Mouse (Mus musculus): ENCODE data around the gene Fign. TPM values are rescaled to one million over a fixed set of nuclear protein-coding genes. Genes with fewer than 3 reads are reported as not detected.

The Fign gene
- total and polyA plus RNA-seq, 2 experiments from 2014 or later = 7.9 to 16.7 TPM

DNA sequence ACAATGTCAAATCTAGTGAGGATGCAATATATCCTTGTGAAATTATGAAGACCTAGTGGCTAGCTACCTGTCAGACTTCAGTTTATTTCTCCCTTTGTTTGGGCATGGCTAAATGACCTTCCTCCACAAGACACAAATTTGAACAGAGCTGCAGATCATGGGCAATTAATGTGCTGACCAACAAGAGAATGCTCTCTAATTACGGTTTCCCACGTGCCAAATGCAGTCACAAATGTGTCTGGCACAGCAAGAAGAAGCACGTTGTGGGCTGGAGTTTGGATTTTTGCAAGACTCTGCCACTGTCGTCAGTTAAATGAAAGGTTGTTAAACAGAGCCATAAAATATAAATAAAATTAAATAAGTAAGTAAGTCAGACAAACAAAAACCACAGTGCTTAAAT is 25.7 kb downstream of the Fign start:
- DNase-seq (ENCODE audit: low spot score) (no peak), ATAC-seq (ENCODE audit: low FRiP score) (no peak)
- TF ChIP-seq CTCF (IDR thresholded peaks at IDR 0.05) = no peak
- Histone ChIP-seq H3K36me3 (ENCODE audit: insufficient read depth, low read length) (no peaks in the 10 kb centered on the region), H3K9me3 (ENCODE audit: low read length) (no peaks in the 10 kb centered on the region), H3K27me3 (ENCODE audit: insufficient read depth, low read length) (no peaks in the 10 kb centered on the region), H3K4me3 (ENCODE audit: low read depth, low read length) (no peak overlapping the region), H3K4me2 (ENCODE audit: low read depth, low read length, poor library complexity, severe bottlenecking) (no peak overlapping the region), H3K4me1 (ENCODE audit: insufficient read depth, low read length) (no peaks in the 10 kb centered on the region), H3K9ac (replicated peaks; ENCODE audit: low read length, poor library complexity, severe bottlenecking) (no peak overlapping the region), H3K27ac (ENCODE audit: low read depth, low read length) (no peak overlapping the region)
- 82% methylated on average over 4 of the region's 4 CpGs for WGBS

DNA sequence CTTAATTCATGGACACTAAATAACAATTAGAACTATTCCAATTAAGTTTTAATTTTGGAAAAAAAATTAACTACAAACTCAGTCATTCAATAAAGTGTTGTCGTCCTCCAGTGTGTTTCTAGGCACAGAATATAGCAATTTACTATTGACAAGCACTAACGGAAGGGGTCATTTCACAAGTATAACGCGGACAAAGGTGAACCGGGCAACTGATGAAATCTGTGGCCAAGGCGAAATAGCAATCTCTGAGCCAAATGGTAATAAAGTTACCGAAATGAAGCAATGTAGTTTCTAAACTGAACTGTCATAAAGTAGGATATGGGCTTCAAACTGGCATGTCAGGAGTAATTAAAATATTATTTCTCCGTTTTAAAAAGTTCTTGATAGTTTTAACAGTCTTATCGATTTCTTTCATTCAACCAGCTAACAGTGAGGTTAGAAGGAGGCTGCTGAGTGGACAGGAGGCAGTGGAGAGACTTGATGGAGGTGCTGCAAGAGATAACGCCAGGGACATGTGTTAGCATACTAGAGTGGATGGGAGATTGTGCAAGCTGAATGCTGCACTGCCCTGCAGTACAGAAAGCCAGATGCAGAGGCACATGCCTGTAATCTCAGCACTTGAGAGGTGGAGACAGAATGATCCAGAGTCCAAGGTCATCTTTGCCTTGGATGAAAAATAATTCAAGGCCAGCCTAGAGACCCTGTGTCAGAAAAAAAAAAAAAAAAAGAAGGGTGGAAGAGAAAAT is 27.7 kb downstream of the Fign start:
- Histone ChIP-seq H3K9ac (replicated peaks; ENCODE audit: low read length, poor library complexity, severe bottlenecking) (no peak overlapping the region), H3K4me3 (ENCODE audit: low read depth, low read length) (no peak overlapping the region), H3K4me1 (ENCODE audit: insufficient read depth, low read length) (no peaks in the 10 kb centered on the region), H3K9me3 (ENCODE audit: low read length) (no peaks in the 10 kb centered on the region), H3K27ac (ENCODE audit: low read depth, low read length) (no peak overlapping the region), H3K27me3 (ENCODE audit: insufficient read depth, low read length) (no peaks in the 10 kb centered on the region), H3K4me2 (ENCODE audit: low read depth, low read length, poor library complexity, severe bottlenecking) (no peak overlapping the region), H3K36me3 (ENCODE audit: insufficient read depth, low read length) (no peaks in the 10 kb centered on the region)
- no peak for DNase-seq (ENCODE audit: low spot score)
- WGBS = 93% methylated on average over 10 of the region's 10 CpGs
- TF ChIP-seq CTCF (IDR thresholded peaks at IDR 0.05) = no peak
- no peak for ATAC-seq (ENCODE audit: low FRiP score)

DNA sequence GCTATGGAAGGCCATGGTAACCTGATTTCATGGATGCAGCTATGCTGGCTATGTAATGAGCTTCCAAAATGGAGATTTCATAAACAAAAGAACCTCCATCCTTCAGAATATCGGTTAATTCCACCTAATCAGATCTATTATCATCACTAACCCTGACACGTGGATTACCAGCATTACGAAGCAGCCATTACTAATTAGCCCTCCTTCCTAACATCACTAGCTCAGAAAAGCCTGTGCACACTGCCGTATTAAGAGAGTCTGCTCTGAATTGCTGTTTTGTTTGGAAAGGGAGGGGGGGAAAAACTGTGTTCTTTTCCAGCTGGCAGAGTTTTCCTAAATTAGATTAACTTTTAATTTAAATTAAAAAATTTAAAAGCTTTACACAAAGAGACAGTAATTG is 32.3 kb downstream of the Fign start:
- 47% methylated on average over 4 of the region's 4 CpGs for WGBS
- TF ChIP-seq CTCF (IDR thresholded peaks at IDR 0.05) = no peak

GRCm38 (mm10) chr2:64059477-64059876 is 38.4 kb downstream of the Fign start:
- Histone ChIP-seq H3K9ac (replicated peaks; ENCODE audit: low read length, poor library complexity, severe bottlenecking) (no peak overlapping the region), H3K4me1 (ENCODE audit: insufficient read depth, low read length) (no peaks in the 10 kb centered on the region), H3K27ac (ENCODE audit: low read depth, low read length) (no peak overlapping the region), H3K4me3 (ENCODE audit: low read depth, low read length) (no peak overlapping the region), H3K4me2 (ENCODE audit: low read depth, low read length, poor library complexity, severe bottlenecking) (no peak overlapping the region), H3K27me3 (ENCODE audit: insufficient read depth, low read length) (no peaks in the 10 kb centered on the region), H3K36me3 (ENCODE audit: insufficient read depth, low read length) (no peaks in the 10 kb centered on the region), H3K9me3 (ENCODE audit: low read length) (no peaks in the 10 kb centered on the region)
- no peak for TF ChIP-seq CTCF (IDR thresholded peaks at IDR 0.05)
- no peak for DNase-seq (ENCODE audit: low spot score)
- no peak for ATAC-seq (ENCODE audit: low FRiP score)
- WGBS = 85% methylated on average over 5 of the region's 5 CpGs

More for the DNA sequence above, 32.3 kb downstream of the Fign start:
- no peaks in the 10 kb centered on the region for H3K27me3 ChIP-seq (ENCODE audit: insufficient read depth, low read length)
- no peak for ATAC-seq (ENCODE audit: low FRiP score)
- no peaks in the 10 kb centered on the region for H3K36me3 ChIP-seq (ENCODE audit: insufficient read depth, low read length)
- no peak overlapping the region for H3K4me2 ChIP-seq (ENCODE audit: low read depth, low read length, poor library complexity, severe bottlenecking)
- H3K4me3 ChIP-seq (ENCODE audit: low read depth, low read length) = no peak overlapping the region
- no peak overlapping the region for H3K9ac ChIP-seq (replicated peaks; ENCODE audit: low read length, poor library complexity, severe bottlenecking)
- no peaks in the 10 kb centered on the region for H3K4me1 ChIP-seq (ENCODE audit: insufficient read depth, low read length)
- no peaks in the 10 kb centered on the region for H3K9me3 ChIP-seq (ENCODE audit: low read length)
- H3K27ac ChIP-seq (ENCODE audit: low read depth, low read length) = no peak overlapping the region
- no peak for DNase-seq (ENCODE audit: low spot score)

DNA sequence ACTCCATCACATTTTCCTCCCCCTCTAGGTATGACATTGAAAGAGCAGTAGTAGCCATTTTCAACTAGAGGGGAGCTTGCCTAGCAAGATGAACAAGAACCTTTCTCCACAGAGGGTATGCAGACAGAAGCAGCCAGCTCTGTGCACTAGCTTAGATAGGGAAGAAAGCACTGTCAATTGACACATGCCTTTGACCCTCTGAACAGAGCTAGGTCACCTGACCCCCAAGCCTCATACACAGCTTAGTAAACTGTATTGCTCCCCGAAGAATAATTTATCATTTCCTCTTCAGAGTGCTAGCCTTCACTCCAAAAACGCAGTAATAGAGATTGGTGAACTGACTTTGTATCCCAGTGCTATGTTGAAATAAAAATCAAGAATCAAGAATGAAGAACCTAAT is 49.7 kb downstream of the Fign start:
- DNase-seq (ENCODE audit: low spot score) = no peak
- Histone ChIP-seq H3K27me3 (ENCODE audit: insufficient read depth, low read length) (no peaks in the 10 kb centered on the region), H3K4me2 (ENCODE audit: low read depth, low read length, poor library complexity, severe bottlenecking) (no peak overlapping the region), H3K27ac (ENCODE audit: low read depth, low read length) (no peak overlapping the region), H3K9me3 (ENCODE audit: low read length) (no peaks in the 10 kb centered on the region), H3K4me3 (ENCODE audit: low read depth, low read length) (no peak overlapping the region), H3K4me1 (ENCODE audit: insufficient read depth, low read length) (no peaks in the 10 kb centered on the region), H3K36me3 (ENCODE audit: insufficient read depth, low read length) (no peaks in the 10 kb centered on the region), H3K9ac (replicated peaks; ENCODE audit: low read length, poor library complexity, severe bottlenecking) (no peak overlapping the region)
- ATAC-seq (ENCODE audit: low FRiP score) = no peak
- 90% methylated on average over 2 of the region's 2 CpGs for whole genome bisulfite sequencing
- no peak for TF ChIP-seq CTCF (IDR thresholded peaks at IDR 0.05)

GRCm38 (mm10) chr2:64043099-64043498 is 54.7 kb downstream of the Fign start:
- Histone ChIP-seq H3K36me3 (ENCODE audit: insufficient read depth, low read length) (no peaks in the 10 kb centered on the region), H3K27me3 (ENCODE audit: insufficient read depth, low read length) (no peaks in the 10 kb centered on the region), H3K4me2 (ENCODE audit: low read depth, low read length, poor library complexity, severe bottlenecking) (no peak overlapping the region), H3K4me1 (ENCODE audit: insufficient read depth, low read length) (no peaks in the 10 kb centered on the region), H3K9me3 (ENCODE audit: low read length) (no peaks in the 10 kb centered on the region), H3K9ac (replicated peaks; ENCODE audit: low read length, poor library complexity, severe bottlenecking) (no peak overlapping the region), H3K27ac (ENCODE audit: low read depth, low read length) (no peak overlapping the region), H3K4me3 (ENCODE audit: low read depth, low read length) (no peak overlapping the region)
- ATAC-seq (ENCODE audit: low FRiP score) (no peak), DNase-seq (ENCODE audit: low spot score) (peak; percentile 78)
- no peak for TF ChIP-seq CTCF (IDR thresholded peaks at IDR 0.05)
- 43% methylated on average over 3 of the region's 3 CpGs for WGBS

Data from midbrain, postnatal 0 days (tissue).